Mouse (Mus musculus) kidney, embryonic 15.5 days (tissue): ENCODE data around the gene Erbb3. TPM values are rescaled to one million over a fixed set of nuclear protein-coding genes. Genes with fewer than 3 reads are reported as not detected.

Experiments used
- ATAC-seq: fragments of 200-750 bp; cut with Nextera tagmentation; replicated peaks from 2 replicates; pipeline ENCODE4 v1.8.0; 2017; ENCODE audit warnings: moderate TSS enrichment; ENCODE audit not compliant: low FRiP score
- H3K27ac ChIP-seq: fragments of 300-500 bp; sonication (generic); 2 replicates; pipeline ENCODE4 v1.5.1; 2015; ENCODE audit warnings: mild to moderate bottlenecking, inconsistent platforms
- H3K27me3 ChIP-seq: fragments of 300-500 bp; sonication (generic); 2 replicates; pipeline ENCODE4 v1.6.1; 2015; ENCODE audit warnings: inconsistent platforms
- H3K36me3 ChIP-seq: fragments of 300-500 bp; sonication (generic); 2 replicates; pipeline ENCODE4 v1.6.1; 2015; ENCODE audit warnings: inconsistent platforms
- H3K4me1 ChIP-seq: fragments of 300-500 bp; sonication (generic); 2 replicates; pipeline ENCODE4 v1.6.1; 2015; ENCODE audit warnings: inconsistent platforms
- H3K4me2 ChIP-seq: fragments of 300-500 bp; sonication (generic); 2 replicates; pipeline ENCODE4 v1.6.1; 2015; ENCODE audit warnings: moderate library complexity, mild to moderate bottlenecking, inconsistent platforms
- H3K4me3 ChIP-seq: fragments of 300-500 bp; sonication (generic); replicated peaks from 2 replicates; pipeline ENCODE4 v1.5.1; 2015; ENCODE audit warnings: mild to moderate bottlenecking, inconsistent platforms
- H3K9ac ChIP-seq: fragments of 300-500 bp; sonication (generic); 2 replicates; pipeline ENCODE4 v1.6.1; 2015; ENCODE audit warnings: mild to moderate bottlenecking, inconsistent platforms
- H3K9me3 ChIP-seq: fragments of 300-500 bp; sonication (generic); replicated peaks from 2 replicates; pipeline ENCODE4 v1.6.1; 2016; ENCODE audit warnings: inconsistent platforms
- WGBS: fragments of 180-500 bp; shearing (Covaris S2); methylation state at CpG from one replicate; pipeline ENCODE4 v1.1.7; 2015; ENCODE audit warnings: mixed read lengths; 5-methylcytosine and 5-hydroxymethylcytosine counted together
- polyA plus RNA-seq: library from polyadenylated mRNA; unstranded; fragments of >200 nt; fragmentation: Nextera tagmentation; extraction: Ambion mirVana; gene quantifications from 2 replicates; pipeline ENCODE4 v1.2.1, GENCODE M21; 2015

Gene Erbb3
- polyA plus RNA-seq, 1 experiment from 2014 or later, result 10.7 TPM

GRCm38 (mm10) chr10:128602470-128603128, 13.1 kb upstream of the Erbb3 start:
- no peak overlapping the region for H3K4me2 ChIP-seq
- H3K4me3 ChIP-seq, result no peak overlapping the region
- no peaks in the 10 kb centered on the region for H3K27me3 ChIP-seq
- H3K9ac ChIP-seq, result no peak overlapping the region
- WGBS, result 79% methylated on average over 4 of the region's 4 CpGs
- H3K9me3 ChIP-seq, result no peaks in the 10 kb centered on the region
- H3K4me1 ChIP-seq, result no peaks in the 10 kb centered on the region
- H3K27ac ChIP-seq, result no peak overlapping the region
- no peak for ATAC-seq
- no peaks in the 10 kb centered on the region for H3K36me3 ChIP-seq

GRCm38 (mm10) chr10:128601499-128601898, 12.0 kb upstream of the Erbb3 start:
- Histone ChIP-seq H3K27ac (no peak overlapping the region), H3K36me3 (no peaks in the 10 kb centered on the region), H3K4me2 (no peak overlapping the region), H3K4me3 (no peak overlapping the region), H3K9ac (no peak overlapping the region), H3K9me3 (no peaks in the 10 kb centered on the region), H3K4me1 (no peaks in the 10 kb centered on the region), H3K27me3 (no peaks in the 10 kb centered on the region)
- 72% methylated on average over 1 of the region's 1 CpGs for WGBS
- ATAC-seq, result no peak

DNA sequence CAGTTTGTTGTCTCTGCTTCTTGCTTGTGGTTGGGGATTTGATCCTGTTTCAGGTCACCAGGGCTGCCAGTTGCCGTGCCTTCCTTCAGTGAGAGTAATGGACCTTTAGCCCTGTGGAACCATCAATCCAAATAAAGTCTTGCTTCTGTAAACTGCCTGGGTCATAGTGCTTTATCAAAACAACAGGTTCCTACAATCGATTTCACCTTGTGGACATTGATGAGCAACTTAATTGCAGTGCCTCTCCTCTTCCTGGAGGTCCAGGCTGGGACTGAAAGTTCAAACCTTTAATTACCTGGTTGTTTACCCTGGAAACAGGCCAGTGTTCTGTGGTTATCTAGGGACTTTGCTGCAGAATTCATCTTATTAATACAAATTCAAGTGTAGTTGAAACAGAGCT, 9.0 kb upstream of the Erbb3 start:
- no peaks in the 10 kb centered on the region for H3K4me1 ChIP-seq
- ATAC-seq, result no peak
- peaks cover 3% of the 10 kb centered on the region; the same call in 1 of the 2 replicates for H3K27me3 ChIP-seq
- H3K4me2 ChIP-seq, result no peak overlapping the region
- no peak overlapping the region for H3K4me3 ChIP-seq
- H3K27ac ChIP-seq, result no peak overlapping the region
- no peaks in the 10 kb centered on the region for H3K9me3 ChIP-seq
- no peaks in the 10 kb centered on the region for H3K36me3 ChIP-seq
- 20% methylated on average over 2 of the region's 2 CpGs for WGBS
- H3K9ac ChIP-seq, result no peak overlapping the region

GRCm38 (mm10) chr10:128592797-128593196, 3.3 kb upstream of the Erbb3 start:
- H3K9ac ChIP-seq, result no peak overlapping the region
- H3K27me3 ChIP-seq, result peaks cover 23% of the 10 kb centered on the region
- ATAC-seq, result no peak
- no peaks in the 10 kb centered on the region for H3K36me3 ChIP-seq
- H3K9me3 ChIP-seq, result no peaks in the 10 kb centered on the region
- 86% methylated on average over 5 of the region's 5 CpGs for WGBS
- H3K4me2 ChIP-seq, result no peak overlapping the region
- H3K27ac ChIP-seq, result no peak overlapping the region
- H3K4me1 ChIP-seq, result peaks cover 26% of the 10 kb centered on the region
- H3K4me3 ChIP-seq, result no peak overlapping the region

GRCm38 (mm10) chr10:128591436-128591835, 2.0 kb upstream of the Erbb3 start:
- no peak overlapping the region for H3K4me3 ChIP-seq
- WGBS, result 85% methylated on average over 6 of the region's 6 CpGs

DNA sequence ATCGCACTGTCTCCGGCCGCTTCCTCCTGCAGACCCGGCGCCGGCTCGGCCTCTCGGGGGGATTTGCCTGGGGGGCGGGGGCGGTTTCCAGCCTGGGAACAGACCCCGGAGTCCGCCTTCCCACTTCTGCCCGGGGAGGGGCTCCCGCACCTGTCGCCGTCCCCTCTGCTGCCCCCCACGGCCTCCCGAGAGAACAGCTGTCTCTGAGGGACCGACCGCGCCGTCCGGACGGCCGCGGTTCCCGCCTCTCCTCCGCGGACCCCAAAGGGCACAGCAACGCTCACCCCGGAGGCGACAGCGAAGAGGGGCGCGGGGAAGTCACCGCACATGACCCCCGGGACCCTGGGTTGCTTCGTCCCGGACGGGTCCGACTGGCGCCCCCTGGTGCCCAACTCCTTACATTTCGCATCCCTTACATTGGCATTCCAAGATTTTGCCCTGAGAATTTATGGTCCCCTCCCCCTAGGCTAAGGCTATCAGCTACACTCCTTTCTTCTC, 790 bp upstream of the Erbb3 start:
- H3K9ac ChIP-seq, result peak overlapping the region; percentile 63
- H3K27ac ChIP-seq, result peak overlapping the region; percentile 94
- peak overlapping the region; percentile 99 for H3K4me2 ChIP-seq
- H3K9me3 ChIP-seq, result no peaks in the 10 kb centered on the region
- H3K4me1 ChIP-seq, result peaks cover 42% of the 10 kb centered on the region
- peak overlapping the region; percentile 75 for H3K4me3 ChIP-seq
- H3K27me3 ChIP-seq, result peaks cover 44% of the 10 kb centered on the region
- peak; percentile 50 for ATAC-seq
- H3K36me3 ChIP-seq, result no peaks in the 10 kb centered on the region
- WGBS, result under 1% methylated on average over 43 of the region's 43 CpGs

More at GRCm38 (mm10) chr10:128591436-128591835, 2.0 kb upstream of the Erbb3 start:
- Histone ChIP-seq H3K36me3 (no peaks in the 10 kb centered on the region), H3K4me2 (no peak overlapping the region), H3K27me3 (peaks cover 36% of the 10 kb centered on the region), H3K9ac (no peak overlapping the region), H3K27ac (no peak overlapping the region), H3K4me1 (peaks cover 37% of the 10 kb centered on the region), H3K9me3 (no peaks in the 10 kb centered on the region)
- no peak for ATAC-seq

DNA sequence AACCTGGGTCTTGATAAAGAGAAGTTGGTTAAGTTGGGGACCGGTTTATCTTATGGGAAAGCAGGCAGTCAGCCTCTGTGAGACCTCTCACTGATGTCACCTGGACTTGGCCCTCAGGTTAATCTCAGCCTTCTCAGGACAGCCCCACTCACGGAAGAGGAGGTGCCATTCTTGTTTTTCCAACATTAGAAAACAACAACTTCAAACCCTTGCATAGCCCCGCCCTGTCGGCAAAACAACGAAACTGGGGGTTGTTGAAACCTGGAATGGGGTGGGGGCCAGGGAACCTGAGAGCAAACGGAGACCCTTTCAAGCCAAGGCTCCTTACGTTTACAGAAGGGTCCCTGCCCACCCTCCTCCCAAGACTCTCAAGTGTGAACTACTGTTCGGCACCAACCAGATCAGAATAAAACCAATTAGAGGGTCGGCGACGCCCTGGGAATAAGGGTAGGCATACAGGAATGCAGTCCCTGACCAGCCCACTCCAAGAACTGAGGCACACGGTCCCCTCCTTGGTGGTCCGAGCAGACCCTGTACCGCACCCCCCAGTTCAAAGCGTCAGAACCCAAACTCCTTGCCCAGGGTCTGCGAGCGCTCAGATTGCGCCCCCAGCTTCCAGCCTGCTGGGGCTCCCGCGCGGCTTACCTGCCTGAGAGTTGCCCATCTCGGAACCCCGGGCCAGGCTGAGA, 533 bp downstream of the Erbb3 start:
- H3K27me3 ChIP-seq, result peaks cover 49% of the 10 kb centered on the region
- peak overlapping the region; percentile 94 for H3K27ac ChIP-seq
- H3K4me1 ChIP-seq, result peaks cover 51% of the 10 kb centered on the region
- ATAC-seq, result peak; percentile 30; the same call in 1 of the 2 replicates
- H3K4me2 ChIP-seq, result peak overlapping the region; percentile 99
- peak overlapping the region; percentile 75 for H3K4me3 ChIP-seq
- H3K36me3 ChIP-seq, result no peaks in the 10 kb centered on the region
- no peaks in the 10 kb centered on the region for H3K9me3 ChIP-seq
- H3K9ac ChIP-seq, result peak overlapping the region; percentile 51
- WGBS, result 3% methylated on average over 23 of the region's 23 CpGs

DNA sequence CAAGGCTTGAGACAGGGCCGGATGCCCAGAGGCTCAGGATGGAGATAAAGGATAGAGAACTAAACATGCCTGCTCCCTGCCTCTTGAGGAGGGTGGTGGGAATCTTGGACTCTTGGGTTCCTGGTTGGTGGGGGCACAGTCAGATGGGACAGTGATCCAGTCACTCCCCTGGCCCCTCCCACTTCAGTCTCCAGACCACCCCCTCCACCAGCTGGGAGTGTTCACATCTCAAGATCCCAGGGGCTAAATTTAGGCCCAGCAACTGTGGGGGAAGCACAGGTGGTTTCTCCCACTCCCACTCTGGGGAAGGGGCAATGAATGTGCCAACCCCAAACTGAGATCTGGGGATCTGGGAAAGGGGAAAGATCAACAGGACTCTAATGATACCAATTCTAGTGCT, 1.3 kb downstream of the Erbb3 start:
- 43% methylated on average over 1 of the region's 1 CpGs for WGBS
- Histone ChIP-seq H3K9ac (no peak overlapping the region), H3K9me3 (no peaks in the 10 kb centered on the region), H3K36me3 (no peaks in the 10 kb centered on the region), H3K27ac (peak overlapping the region; percentile 94), H3K4me2 (peak overlapping the region; percentile 99), H3K27me3 (peaks cover 52% of the 10 kb centered on the region), H3K4me3 (peak overlapping the region; percentile 75), H3K4me1 (peaks cover 59% of the 10 kb centered on the region)
- ATAC-seq, result no peak

- H3K36me3 ChIP-seq, result no peaks in the 10 kb centered on the region
- no peak for ATAC-seq
Observed at GRCm38 (mm10) chr10:128587697-128588096, 1.8 kb downstream of the Erbb3 start.

DNA sequence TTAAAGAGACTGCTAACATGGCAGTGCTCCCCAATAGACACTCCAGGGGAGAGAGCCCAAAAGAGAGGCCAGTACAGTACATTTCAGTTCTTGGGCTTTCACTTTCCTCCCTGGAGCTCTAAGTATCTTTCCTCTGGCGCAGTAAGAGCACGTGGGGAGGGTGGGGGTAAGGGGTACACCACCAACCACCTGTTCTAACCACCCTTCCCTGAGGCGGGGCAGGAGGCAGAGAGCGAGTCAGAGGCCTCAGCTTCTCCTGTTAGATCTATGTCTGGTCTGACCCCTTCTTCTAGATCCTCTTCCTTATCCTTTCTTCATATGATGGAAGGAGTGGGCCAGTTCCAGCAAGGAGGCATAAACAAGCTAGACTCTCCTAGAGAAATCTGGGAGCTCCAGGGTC, 2.3 kb downstream of the Erbb3 start:
- Histone ChIP-seq H3K36me3 (no peaks in the 10 kb centered on the region), H3K27me3 (peaks cover 54% of the 10 kb centered on the region), H3K9ac (no peak overlapping the region), H3K27ac (peak overlapping the region; percentile 94), H3K9me3 (no peaks in the 10 kb centered on the region), H3K4me1 (peaks cover 62% of the 10 kb centered on the region), H3K4me2 (peak overlapping the region; percentile 99), H3K4me3 (no peak overlapping the region)
- 67% methylated on average over 4 of the region's 4 CpGs for WGBS
- no peak for ATAC-seq

More at GRCm38 (mm10) chr10:128587697-128588096, 1.8 kb downstream of the Erbb3 start:
- peak overlapping the region; percentile 75 for H3K4me3 ChIP-seq
- peaks cover 62% of the 10 kb centered on the region for H3K4me1 ChIP-seq
- H3K9me3 ChIP-seq, result no peaks in the 10 kb centered on the region
- H3K4me2 ChIP-seq, result peak overlapping the region; percentile 99
- 53% methylated on average over 8 of the region's 8 CpGs for WGBS
- peak overlapping the region; percentile 94 for H3K27ac ChIP-seq
- no peak overlapping the region for H3K9ac ChIP-seq
- peaks cover 54% of the 10 kb centered on the region for H3K27me3 ChIP-seq

DNA sequence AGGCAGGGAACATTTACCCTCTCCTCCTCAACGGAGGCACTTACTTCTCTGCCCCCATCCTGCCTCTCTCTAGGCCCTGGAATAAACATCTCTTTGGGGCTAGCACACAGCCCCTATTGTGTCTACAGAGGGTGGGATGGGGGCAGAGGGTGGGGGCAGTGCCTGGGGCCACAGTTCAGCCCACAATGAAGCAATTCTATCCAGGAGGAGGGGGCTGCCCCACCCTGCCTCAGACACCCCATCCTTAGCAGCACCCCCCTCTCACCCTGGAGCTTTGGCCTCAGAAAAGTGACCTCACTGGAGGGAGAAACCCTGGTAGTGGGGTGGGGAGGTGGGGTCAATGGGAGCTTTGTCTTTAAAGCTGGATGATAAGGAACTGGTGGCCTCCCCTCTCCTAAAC, 2.9 kb downstream of the Erbb3 start:
- ATAC-seq, result no peak
- Histone ChIP-seq H3K4me1 (peaks cover 62% of the 10 kb centered on the region), H3K9me3 (no peaks in the 10 kb centered on the region), H3K27me3 (peaks cover 54% of the 10 kb centered on the region), H3K36me3 (no peaks in the 10 kb centered on the region), H3K4me2 (0 out of 2 replicates have a peak overlapping the region, but pooled peaks have one; percentile 99), H3K9ac (no peak overlapping the region), H3K27ac (no peak overlapping the region; the same call in 1 of the 2 replicates), H3K4me3 (no peak overlapping the region)
- WGBS, result 13% methylated on average over 1 of the region's 1 CpGs

DNA sequence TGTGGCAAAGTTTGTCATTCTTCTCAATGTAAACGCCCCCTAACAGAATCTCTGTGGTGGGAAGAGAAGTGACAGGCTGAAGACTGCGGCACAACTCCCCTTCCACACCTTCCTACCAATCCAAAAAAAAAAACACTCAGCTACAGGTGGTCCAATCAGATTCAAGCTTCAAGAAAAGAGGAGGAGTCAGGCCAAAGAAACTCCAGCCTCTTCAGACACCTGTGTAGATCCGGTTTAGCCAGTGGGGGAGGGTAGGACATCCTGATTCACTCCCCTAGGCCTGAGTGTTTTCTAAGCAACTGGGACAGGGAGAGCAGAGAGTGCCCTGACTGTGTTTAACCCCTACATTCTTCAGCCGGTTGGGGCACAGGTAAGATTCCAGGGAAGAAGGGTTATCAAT, 5.1 kb downstream of the Erbb3 start:
- Histone ChIP-seq H3K4me3 (peak overlapping the region; percentile 2; the same call in 1 of the 2 replicates), H3K4me2 (peak overlapping the region; percentile 37), H3K27me3 (peaks cover 50% of the 10 kb centered on the region), H3K9me3 (no peaks in the 10 kb centered on the region), H3K27ac (peak overlapping the region; percentile 62; the same call in 1 of the 2 replicates), H3K9ac (no peak overlapping the region), H3K36me3 (no peaks in the 10 kb centered on the region), H3K4me1 (peaks cover 50% of the 10 kb centered on the region)
- ATAC-seq, result peak; percentile 41; the same call in 1 of the 2 replicates
- WGBS, result 5% methylated on average over 4 of the region's 4 CpGs
